Mouse (Mus musculus) stomach, embryonic 14.5 days (tissue): Measurements from ENCODE around the gene Gm37240. TPM values are rescaled to one million over a fixed set of nuclear protein-coding genes. Genes with fewer than 3 reads are reported as not detected.

ENCODE experiments used
- ATAC-seq: fragments of 200-750 bp; cut with Nextera tagmentation; 2 replicates; pipeline ENCODE4 v1.8.0; 2017; ENCODE audit warnings: low read depth, moderate TSS enrichment; ENCODE audit not compliant: insufficient number of reproducible peaks, insufficient read depth, low FRiP score
- H3K27ac ChIP-seq: fragments of 300-500 bp; sonication (generic); 2 replicates; pipeline ENCODE4 v1.5.1; 2014; ENCODE audit warnings: mild to moderate bottlenecking, low read length, moderate library complexity, mixed read lengths
- H3K27me3 ChIP-seq: fragments of 300-500 bp; sonication (generic); 2 replicates; pipeline ENCODE4 v1.6.1; 2014; ENCODE audit warnings: low read length, control low read depth, mixed read lengths; ENCODE audit not compliant: control insufficient read depth, insufficient read depth
- H3K36me3 ChIP-seq: fragments of 300-500 bp; sonication (generic); 2 replicates; pipeline ENCODE4 v1.6.1; 2014; ENCODE audit warnings: mild to moderate bottlenecking, control low read depth, low read length, moderate library complexity, mixed read lengths; ENCODE audit not compliant: control insufficient read depth, insufficient read depth
- H3K4me1 ChIP-seq: fragments of 300-500 bp; sonication (generic); 2 replicates; pipeline ENCODE4 v1.6.1; 2014; ENCODE audit warnings: low read length, control low read depth, mixed read lengths; ENCODE audit not compliant: control insufficient read depth, insufficient read depth
- H3K4me2 ChIP-seq: fragments of 300-500 bp; sonication (generic); replicated peaks from 2 replicates; pipeline ENCODE4 v1.6.1; 2014; ENCODE audit warnings: low read depth, low read length, control low read depth
- H3K4me3 ChIP-seq: fragments of 300-500 bp; sonication (generic); 2 replicates; pipeline ENCODE4 v1.5.1; 2014; ENCODE audit warnings: low read depth, low read length, control low read depth
- H3K9ac ChIP-seq: fragments of 300-500 bp; sonication (generic); replicated peaks from 2 replicates; pipeline ENCODE4 v1.6.1; 2014; ENCODE audit warnings: low read depth, mild to moderate bottlenecking, control low read depth, low read length, moderate library complexity, mixed read lengths
- H3K9me3 ChIP-seq: fragments of 300-500 bp; sonication (generic); 2 replicates; pipeline ENCODE4 v1.6.1; 2016; ENCODE audit warnings: low read depth, low read length, control low read depth; ENCODE audit not compliant: control insufficient read depth
- WGBS: fragments of 180-500 bp; shearing (Covaris S2); extraction: QIAGEN DNeasy Blood & Tissue Kit; methylation state at CpG from one replicate; pipeline ENCODE4 v1.1.7; 2014; 5-methylcytosine and 5-hydroxymethylcytosine counted together
- polyA plus RNA-seq: library from polyadenylated mRNA; unstranded; fragments of >200 nt; fragmentation: Nextera tagmentation; extraction: Ambion mirVana; gene quantifications from 2 replicates; pipeline ENCODE4 v1.2.1, GENCODE M21; 2014

Gm37240 gene
- polyA plus RNA-seq, 1 experiment from 2014 or later: 9.6 TPM

- H3K27ac ChIP-seq: no peak overlapping the region
- no peak overlapping the region for H3K9ac ChIP-seq
- 80% methylated on average over 8 of the region's 8 CpGs for WGBS
Measured at GRCm38 (mm10) chr3:84492657-84493056, 1394.7 kb downstream of the Gm37240 start.

DNA sequence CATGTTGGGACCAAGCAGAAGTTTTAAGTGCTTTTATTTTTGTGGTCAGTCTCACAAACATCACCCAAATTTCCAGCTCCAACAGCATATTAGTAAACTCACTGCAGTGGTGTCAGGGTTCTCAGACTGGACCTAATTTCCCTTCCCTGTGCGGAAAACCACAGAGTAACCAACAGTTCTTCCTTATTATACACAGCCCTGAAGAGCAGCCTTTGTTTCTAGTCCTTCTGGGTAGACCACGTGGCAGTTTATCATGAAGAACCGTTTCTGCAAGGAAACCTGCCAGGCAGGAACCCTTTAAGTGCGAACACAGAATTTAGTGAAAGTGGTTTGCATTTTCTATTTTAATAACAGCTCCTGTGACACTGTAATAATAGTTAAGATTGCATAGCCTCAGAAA lies 1395.2 kb downstream of the Gm37240 start:
- no peaks in the 10 kb centered on the region; the same call in 1 of the 2 replicates for H3K4me1 ChIP-seq
- H3K4me2 ChIP-seq: no peak overlapping the region
- no peak overlapping the region for H3K9ac ChIP-seq
- H3K9me3 ChIP-seq: no peaks in the 10 kb centered on the region
- no peaks in the 10 kb centered on the region; the same call in 1 of the 2 replicates for H3K36me3 ChIP-seq
- no peak for ATAC-seq
- no peak overlapping the region for H3K27ac ChIP-seq
- H3K4me3 ChIP-seq: no peak overlapping the region
- H3K27me3 ChIP-seq: no peaks in the 10 kb centered on the region
- WGBS: 65% methylated on average over 4 of the region's 4 CpGs

More at GRCm38 (mm10) chr3:84492657-84493056, 1394.7 kb downstream of the Gm37240 start:
- no peaks in the 10 kb centered on the region; the same call in 1 of the 2 replicates for H3K4me1 ChIP-seq
- ATAC-seq: no peak
- H3K36me3 ChIP-seq: no peaks in the 10 kb centered on the region; the same call in 1 of the 2 replicates
- H3K4me2 ChIP-seq: no peak overlapping the region
- H3K9me3 ChIP-seq: no peaks in the 10 kb centered on the region
- no peaks in the 10 kb centered on the region for H3K27me3 ChIP-seq
- no peak overlapping the region for H3K4me3 ChIP-seq

GRCm38 (mm10) chr3:84488716-84489115 lies 1398.6 kb downstream of the Gm37240 start:
- Histone ChIP-seq H3K4me2 (no peak overlapping the region), H3K27me3 (no peaks in the 10 kb centered on the region), H3K4me3 (no peak overlapping the region), H3K4me1 (no peaks in the 10 kb centered on the region), H3K9ac (no peak overlapping the region), H3K9me3 (no peaks in the 10 kb centered on the region), H3K27ac (no peak overlapping the region), H3K36me3 (no peaks in the 10 kb centered on the region; the same call in 1 of the 2 replicates)
- 71% methylated on average over 6 of the region's 6 CpGs for WGBS
- ATAC-seq: no peak

DNA sequence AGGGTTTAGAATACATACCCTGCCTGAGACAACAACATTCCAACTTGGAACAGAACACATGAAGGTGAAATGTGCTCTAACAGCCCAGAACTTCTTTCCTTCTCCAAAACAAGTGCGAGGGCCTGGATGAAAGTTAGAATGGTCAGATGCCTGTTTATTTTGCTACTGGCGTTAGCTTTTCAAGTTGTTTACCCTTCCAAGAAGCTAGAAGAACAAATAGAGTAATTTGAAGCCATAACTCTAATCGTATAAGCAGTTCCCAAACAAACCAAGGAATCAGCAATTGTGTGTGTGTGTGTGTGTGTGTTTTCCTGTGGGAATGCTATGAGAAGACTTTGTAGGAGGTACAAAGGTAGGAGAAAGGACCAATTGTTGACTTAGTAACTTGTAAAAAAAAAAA lies 1402.4 kb downstream of the Gm37240 start:
- no peak overlapping the region for H3K4me2 ChIP-seq
- no peak for ATAC-seq
- H3K9ac ChIP-seq: no peak overlapping the region
- H3K4me3 ChIP-seq: no peak overlapping the region
- 0 out of 2 replicates have a peak, but pooled peaks cover 6% of the 10 kb centered on the region for H3K4me1 ChIP-seq
- H3K27me3 ChIP-seq: no peaks in the 10 kb centered on the region
- 50% methylated on average over 3 of the region's 3 CpGs for WGBS
- H3K36me3 ChIP-seq: no peaks in the 10 kb centered on the region
- no peaks in the 10 kb centered on the region for H3K9me3 ChIP-seq
- no peak overlapping the region for H3K27ac ChIP-seq

GRCm38 (mm10) chr3:84484333-84484732 lies 1403.0 kb downstream of the Gm37240 start:
- H3K4me2 ChIP-seq: no peak overlapping the region
- H3K4me3 ChIP-seq: no peak overlapping the region
- WGBS: 59% methylated on average over 4 of the region's 4 CpGs
- no peak overlapping the region for H3K27ac ChIP-seq
- H3K9ac ChIP-seq: no peak overlapping the region
- no peaks in the 10 kb centered on the region for H3K36me3 ChIP-seq
- 0 out of 2 replicates have a peak, but pooled peaks cover 6% of the 10 kb centered on the region for H3K4me1 ChIP-seq
- H3K27me3 ChIP-seq: no peaks in the 10 kb centered on the region
- no peak for ATAC-seq
- H3K9me3 ChIP-seq: no peaks in the 10 kb centered on the region

DNA sequence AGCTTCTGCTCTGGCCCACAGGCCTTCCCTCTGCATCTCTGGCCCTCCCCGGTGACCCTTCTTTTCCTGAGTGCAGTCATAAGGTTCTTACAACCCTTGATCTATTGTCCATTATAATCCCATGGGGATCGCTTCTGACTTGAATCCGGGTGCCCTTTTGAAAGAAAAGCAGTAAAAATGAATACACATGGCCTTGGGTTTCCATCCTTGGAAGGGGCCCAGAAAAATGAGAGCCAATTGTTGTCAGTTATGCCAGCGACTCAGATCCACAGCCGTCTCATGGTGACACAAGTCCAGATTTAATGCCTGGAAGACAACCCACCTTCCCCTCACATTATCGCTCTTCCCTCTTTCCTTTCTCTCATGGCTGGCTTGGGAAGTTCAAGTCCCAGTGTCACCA lies 1405.2 kb downstream of the Gm37240 start:
- 80% methylated on average over 6 of the region's 6 CpGs for WGBS
- Histone ChIP-seq H3K36me3 (no peaks in the 10 kb centered on the region), H3K9me3 (no peaks in the 10 kb centered on the region), H3K9ac (no peak overlapping the region), H3K4me2 (no peak overlapping the region), H3K27me3 (no peaks in the 10 kb centered on the region; the same call in 1 of the 2 replicates), H3K27ac (no peak overlapping the region), H3K4me1 (peaks cover 13% of the 10 kb centered on the region; the same call in 1 of the 2 replicates), H3K4me3 (no peak overlapping the region)
- ATAC-seq: no peak

DNA sequence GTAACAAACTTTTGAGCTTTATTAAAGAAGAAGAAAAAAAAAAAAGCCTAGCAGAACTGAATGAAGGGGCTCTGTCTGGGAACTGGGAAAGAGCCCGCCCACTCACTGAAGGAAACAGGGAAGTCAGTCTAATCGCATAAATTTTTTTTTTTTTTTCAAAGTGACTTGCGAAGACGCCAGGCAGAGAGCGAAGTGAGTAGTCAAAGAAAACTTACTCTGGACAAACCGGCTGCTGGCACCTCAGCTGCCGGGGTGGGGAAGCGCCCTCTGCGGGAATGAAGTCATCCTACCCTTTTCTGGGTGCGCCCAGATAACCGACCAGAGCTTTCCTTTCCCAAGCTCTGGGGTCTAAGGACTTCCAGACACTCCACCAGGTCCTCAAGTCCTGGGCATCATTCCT lies 1406.2 kb downstream of the Gm37240 start:
- H3K27me3 ChIP-seq: no peaks in the 10 kb centered on the region; the same call in 1 of the 2 replicates
- 3% methylated on average over 11 of the region's 11 CpGs for WGBS

DNA sequence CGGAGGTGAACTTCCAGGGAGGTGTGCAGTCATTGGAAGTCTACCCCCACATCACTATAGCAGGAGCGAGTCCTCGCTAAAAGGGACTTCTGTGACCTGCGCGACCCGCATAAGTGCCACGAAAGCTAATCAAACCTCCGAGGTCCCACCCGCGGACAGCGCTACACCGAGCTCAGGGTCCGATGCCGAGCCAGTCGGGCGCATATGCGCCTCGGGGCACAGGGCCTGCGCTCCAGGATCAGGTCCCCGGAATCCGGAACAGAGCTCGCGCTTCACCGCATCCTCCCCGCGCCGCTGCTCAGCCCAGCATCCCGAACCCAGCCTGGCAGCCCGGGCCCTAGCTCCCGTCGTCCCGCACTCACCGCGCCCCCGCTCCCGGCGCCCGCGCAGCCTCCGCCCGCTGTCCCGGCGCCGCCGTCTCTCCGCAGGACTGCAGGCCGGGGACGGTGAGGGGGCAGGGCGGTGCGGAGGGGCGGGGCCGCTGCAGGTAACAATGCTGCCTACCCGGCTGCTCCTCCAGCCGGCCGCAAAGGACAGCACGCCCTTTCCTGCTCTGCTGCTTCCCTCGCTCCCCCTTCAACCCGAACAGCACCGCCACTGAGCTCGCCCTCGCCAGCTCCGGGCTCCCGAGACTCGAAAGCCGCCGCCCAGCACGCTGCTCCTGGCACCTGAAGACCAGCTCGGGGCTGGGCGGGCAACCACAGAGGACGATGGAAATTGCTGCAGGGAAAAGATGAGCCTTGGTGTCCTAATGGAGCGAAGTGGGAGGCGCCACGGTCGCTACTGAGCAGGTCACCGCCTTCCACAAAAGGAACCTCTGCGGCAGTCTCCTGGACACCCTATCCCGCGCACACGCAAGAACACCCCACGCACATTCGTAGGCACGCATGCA lies 1407.1 kb downstream of the Gm37240 start, which contains the start of gene Fhdc1:
Fhdc1 (minus strand) TSS at position 424 of the 892 bp plus-strand sequence.
- peak; percentile 83 for ATAC-seq
- peak within 1 kb of the TSS; percentile 99 for H3K4me2 ChIP-seq
- no peaks in the 10 kb centered on the region for H3K9me3 ChIP-seq
- peak within 1 kb of the TSS; percentile 76 for H3K27ac ChIP-seq
- peak within 1 kb of the TSS; percentile 68 for H3K9ac ChIP-seq
- no peaks in the 10 kb centered on the region; the same call in 1 of the 2 replicates for H3K27me3 ChIP-seq
- no peaks in the 10 kb centered on the region for H3K36me3 ChIP-seq
- under 1% methylated on average over 82 of the region's 82 CpGs for WGBS
- peak within 1 kb of the TSS; percentile 72 for H3K4me3 ChIP-seq
- H3K4me1 ChIP-seq: peaks cover 13% of the 10 kb centered on the region; the same call in 1 of the 2 replicates

More for the DNA sequence above, 1406.2 kb downstream of the Gm37240 start:
- peaks cover 13% of the 10 kb centered on the region; the same call in 1 of the 2 replicates for H3K4me1 ChIP-seq
- H3K27ac ChIP-seq: peak overlapping the region; percentile 76; the same call in 1 of the 2 replicates
- no peak for ATAC-seq
- H3K36me3 ChIP-seq: no peaks in the 10 kb centered on the region
- peak overlapping the region; percentile 99 for H3K4me2 ChIP-seq
- peak overlapping the region; percentile 72 for H3K4me3 ChIP-seq
- no peaks in the 10 kb centered on the region for H3K9me3 ChIP-seq
- H3K9ac ChIP-seq: no peak overlapping the region
